Mouse (Mus musculus) T-helper 1 cell (primary cell): ENCODE results near the gene D630003M21Rik.

Source experiments
- in situ Hi-C: fragments of 300-600 bp; cut with MboI, MseI; formaldehyde crosslinking; loops from one replicate; pipeline ENCODE4 v1.15.1; 2025; ENCODE audit warnings: high pct_unique_total_duplicates

The D630003M21Rik gene

GRCm38 (mm10) chr2:158197971-158198370, 31.1 kb downstream of the D630003M21Rik start:
- in situ Hi-C loops: no loop called here

GRCm38 (mm10) chr2:158194945-158195640, 33.9 kb downstream of the D630003M21Rik start:
- in situ Hi-C loops: no loop called here

GRCm38 (mm10) chr2:158193611-158194336, 35.2 kb downstream of the D630003M21Rik start:
- in situ Hi-C loops: no loop called here

GRCm38 (mm10) chr2:158191098-158191497, 37.9 kb downstream of the D630003M21Rik start:
- in situ Hi-C loops: no loop called here

GRCm38 (mm10) chr2:158189451-158189850, 39.6 kb downstream of the D630003M21Rik start:
- in situ Hi-C loops: no loop called here

GRCm38 (mm10) chr2:158186206-158186871, 42.7 kb downstream of the D630003M21Rik start:
- in situ Hi-C loops: no loop called here

GRCm38 (mm10) chr2:158183266-158183665, 45.8 kb downstream of the D630003M21Rik start:
- in situ Hi-C loops: no loop called here

- in situ Hi-C loops: no loop called here
These were observed 47.1 kb downstream of the D630003M21Rik start for GRCm38 (mm10) chr2:158181932-158182331.

GRCm38 (mm10) chr2:158180797-158181196, 48.2 kb downstream of the D630003M21Rik start:
- in situ Hi-C loops: no loop called here

GRCm38 (mm10) chr2:158179370-158180111, 49.5 kb downstream of the D630003M21Rik start:
- in situ Hi-C loops: no loop called here

- in situ Hi-C loops: no loop called here
These were observed 50.2 kb downstream of the D630003M21Rik start for GRCm38 (mm10) chr2:158178696-158179369.

- in situ Hi-C loops: no loop called here
These were observed 50.9 kb downstream of the D630003M21Rik start for GRCm38 (mm10) chr2:158178139-158178538.

GRCm38 (mm10) chr2:158177574-158177973, 51.4 kb downstream of the D630003M21Rik start:
- in situ Hi-C loops: no loop called here

GRCm38 (mm10) chr2:158176763-158177162, 52.3 kb downstream of the D630003M21Rik start:
- in situ Hi-C loops: no loop called here

- in situ Hi-C loops: no loop called here
These were observed 53.6 kb downstream of the D630003M21Rik start for GRCm38 (mm10) chr2:158175433-158175832.

- in situ Hi-C loops: no loop called here
These were observed 54.1 kb downstream of the D630003M21Rik start for GRCm38 (mm10) chr2:158174958-158175357.

GRCm38 (mm10) chr2:158174438-158174837, 54.6 kb downstream of the D630003M21Rik start:
- in situ Hi-C loops: no loop called here

GRCm38 (mm10) chr2:158170394-158170793, 58.6 kb downstream of the D630003M21Rik start:
- in situ Hi-C loops: no loop called here

- in situ Hi-C loops: no loop called here
These were observed 59.3 kb downstream of the D630003M21Rik start for GRCm38 (mm10) chr2:158169771-158170170.

GRCm38 (mm10) chr2:158169351-158169750, 59.7 kb downstream of the D630003M21Rik start:
- in situ Hi-C loops: no loop called here

- in situ Hi-C loops: no loop called here
These were observed 60.2 kb downstream of the D630003M21Rik start for GRCm38 (mm10) chr2:158168741-158169211.
